Mouse (Mus musculus): Measurements from ENCODE around the gene Ttc39b.

DNA sequence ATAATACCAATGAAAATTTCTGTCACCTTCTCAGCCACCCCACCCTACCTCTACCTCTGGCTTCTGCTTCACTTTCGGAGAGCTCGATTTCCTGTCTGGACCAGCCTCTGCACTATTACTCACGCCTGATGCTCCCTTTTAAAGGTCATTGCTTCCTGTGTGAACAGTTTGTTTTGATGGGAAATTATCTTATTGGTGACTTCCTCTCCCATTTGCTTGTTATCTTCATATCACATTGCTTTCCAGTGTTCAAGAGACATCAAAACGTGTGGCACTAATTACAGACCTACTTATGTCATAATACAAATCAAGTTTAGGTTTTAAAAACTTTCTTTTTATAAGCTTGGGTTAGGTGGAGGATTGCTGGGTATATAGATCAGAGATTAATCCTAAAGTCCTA, 3.5 kb upstream of the Ttc39b start:
- TF ChIP-seq CTCF (conservative IDR thresholded peaks at IDR 0.05; ENCODE audit: insufficient read depth, insufficient read length, low read depth, low read length) = no peak
- TF ChIP-seq POLR2A (IDR thresholded peaks at IDR 0.05; ENCODE audit: low read depth, low read length) = no peak
